Mouse (Mus musculus): ENCODE data around the gene Tmprss3.
A peak's percentile ranks its signal among the peaks of the same experiment; 100 is the strongest.

The Tmprss3 gene

GRCm38 (mm10) chr17:31198877-31199276, at the start of gene Tmprss3:
Gene Tmprss3 (minus strand): TSS chr17:31198977.
- no peak for DNase-seq (ENCODE audit: low read depth, low spot score)

GRCm38 (mm10) chr17:31247144-31247543, 48.4 kb upstream of the Tmprss3 start:
- no peak for DNase-seq (ENCODE audit: low read depth, low spot score)

- no peak for DNase-seq (ENCODE audit: low read depth, low spot score)
Observed at GRCm38 (mm10) chr17:31245321-31245720, 46.5 kb upstream of the Tmprss3 start.

- DNase-seq (ENCODE audit: low read depth, low spot score) = no peak
Observed at GRCm38 (mm10) chr17:31242764-31243163, 44.0 kb upstream of the Tmprss3 start.

- no peak for DNase-seq (ENCODE audit: low read depth, low spot score)
Observed at GRCm38 (mm10) chr17:31241156-31241555, 42.4 kb upstream of the Tmprss3 start.

GRCm38 (mm10) chr17:31238234-31239020, 39.6 kb upstream of the Tmprss3 start:
- DNase-seq (ENCODE audit: low read depth, low spot score) = no peak

GRCm38 (mm10) chr17:31235915-31236314, 37.1 kb upstream of the Tmprss3 start:
- no peak for DNase-seq (ENCODE audit: low read depth, low spot score)

- DNase-seq (ENCODE audit: low read depth, low spot score) = no peak
Observed at GRCm38 (mm10) chr17:31232251-31233010, 33.7 kb upstream of the Tmprss3 start.

- DNase-seq (ENCODE audit: low read depth, low spot score) = no peak
Observed at GRCm38 (mm10) chr17:31231780-31232179, 33.0 kb upstream of the Tmprss3 start.

GRCm38 (mm10) chr17:31226931-31227330, 28.2 kb upstream of the Tmprss3 start:
- DNase-seq (ENCODE audit: low read depth, low spot score) = no peak

GRCm38 (mm10) chr17:31226368-31226767, 27.6 kb upstream of the Tmprss3 start:
- peak; percentile 40 for DNase-seq (ENCODE audit: low read depth, low spot score)

- DNase-seq (ENCODE audit: low read depth, low spot score) = no peak
Observed at GRCm38 (mm10) chr17:31224591-31224990, 25.8 kb upstream of the Tmprss3 start.

- DNase-seq (ENCODE audit: low read depth, low spot score) = no peak
Observed at GRCm38 (mm10) chr17:31223835-31224234, 25.1 kb upstream of the Tmprss3 start.

GRCm38 (mm10) chr17:31222810-31223310, 24.1 kb upstream of the Tmprss3 start:
- no peak for DNase-seq (ENCODE audit: low read depth, low spot score)

GRCm38 (mm10) chr17:31216068-31216955, 17.5 kb upstream of the Tmprss3 start:
- no peak for DNase-seq (ENCODE audit: low read depth, low spot score)

- no peak for DNase-seq (ENCODE audit: low read depth, low spot score)
Observed at GRCm38 (mm10) chr17:31211881-31212280, 13.1 kb upstream of the Tmprss3 start.

GRCm38 (mm10) chr17:31210299-31210698, 11.5 kb upstream of the Tmprss3 start:
- DNase-seq (ENCODE audit: low read depth, low spot score) = no peak

GRCm38 (mm10) chr17:31209376-31209930, 10.7 kb upstream of the Tmprss3 start:
- no peak for DNase-seq (ENCODE audit: low read depth, low spot score)

GRCm38 (mm10) chr17:31208654-31209053, 9.9 kb upstream of the Tmprss3 start:
- no peak for DNase-seq (ENCODE audit: low read depth, low spot score)

GRCm38 (mm10) chr17:31207771-31208334, 9.1 kb upstream of the Tmprss3 start, which contains the start of gene Ubash3a:
Gene Ubash3a (plus strand): TSS chr17:31207873.
- no peak for DNase-seq (ENCODE audit: low read depth, low spot score)

GRCm38 (mm10) chr17:31196283-31196682, 2.5 kb downstream of the Tmprss3 start:
- DNase-seq (ENCODE audit: low read depth, low spot score) = no peak
